Mouse (Mus musculus): Measurements from ENCODE around the gene Gpr143.
"Not testable (repeated sequence)": the region's sequence is repeated elsewhere in the genome, so short reads cannot be mapped to it uniquely, and the experiment has no call there.

DNA sequence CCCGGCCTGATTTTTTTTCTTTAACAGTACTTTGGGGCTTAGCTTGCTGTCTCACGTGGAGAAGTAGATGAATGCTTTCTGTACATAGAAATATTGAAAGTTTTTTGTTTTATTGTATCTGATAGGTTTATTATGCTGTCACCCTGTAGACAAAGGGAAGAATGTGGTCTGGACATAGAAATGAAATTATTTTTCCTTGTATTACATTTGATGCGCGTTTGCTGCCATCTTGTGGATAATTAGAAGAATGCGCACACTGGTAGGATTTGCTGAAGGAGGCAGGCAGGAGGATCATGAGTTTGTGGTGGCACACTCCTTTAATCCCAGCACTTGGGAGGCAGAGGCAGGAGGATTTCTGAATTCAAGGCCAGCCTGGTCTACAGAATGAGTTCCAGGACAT is 53.2 kb downstream of the Gpr143 start:
- not testable (repeated sequence) for TF ChIP-seq CTCF (IDR thresholded peaks at IDR 0.05; ENCODE audit: control insufficient read depth, insufficient read depth, insufficient replicate concordance, low read depth, low read length); POLR2A (IDR thresholded peaks at IDR 0.05; ENCODE audit: control insufficient read depth, low read depth, low read length)

Data from testis, adult 2 months (tissue).